Mouse (Mus musculus) heart, adult 8-10 months (tissue): ENCODE results near the gene Pde4d. TPM values are rescaled to one million over a fixed set of nuclear protein-coding genes. Genes with fewer than 3 reads are reported as not detected.

Source experiments
- DNase-seq: peaks from one replicate; pipeline ENCODE4 v3.0.0; 2022; ENCODE audit warnings: low spot score
- total RNA-seq, 4 experiments: library from RNA; stranded (reverse); gene quantifications; 2 replicates each; pipeline ENCODE4 v1.2.4; 2022

Gene Pde4d
- total RNA-seq, 4 experiments from 2014 or later, result 35.5 to 45.7 (median 42.5) TPM

DNA sequence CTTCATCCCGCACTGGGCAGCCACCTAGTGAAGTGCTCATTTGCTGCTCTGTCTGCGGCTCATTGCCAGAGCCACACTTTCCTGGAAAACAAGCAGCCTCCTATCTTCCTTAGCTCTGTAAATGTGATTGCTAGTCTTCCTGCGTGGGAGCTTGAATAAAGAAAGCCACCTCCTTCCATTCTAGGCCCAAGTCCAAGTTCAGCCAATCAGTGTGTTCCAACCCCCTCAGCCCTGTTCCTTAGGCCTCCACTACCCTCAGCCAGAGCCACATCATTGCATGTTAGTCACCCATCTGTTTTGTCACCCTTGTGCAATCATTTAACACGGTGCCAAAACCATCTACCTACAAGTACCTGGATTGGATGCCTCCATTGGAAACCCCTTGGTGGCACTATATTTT lies 786.3 kb downstream of the Pde4d start:
- peak; percentile 15 for DNase-seq

- no peak for DNase-seq
Observed at GRCm38 (mm10) chr13:109238670-109239069, 788.9 kb downstream of the Pde4d start.

DNA sequence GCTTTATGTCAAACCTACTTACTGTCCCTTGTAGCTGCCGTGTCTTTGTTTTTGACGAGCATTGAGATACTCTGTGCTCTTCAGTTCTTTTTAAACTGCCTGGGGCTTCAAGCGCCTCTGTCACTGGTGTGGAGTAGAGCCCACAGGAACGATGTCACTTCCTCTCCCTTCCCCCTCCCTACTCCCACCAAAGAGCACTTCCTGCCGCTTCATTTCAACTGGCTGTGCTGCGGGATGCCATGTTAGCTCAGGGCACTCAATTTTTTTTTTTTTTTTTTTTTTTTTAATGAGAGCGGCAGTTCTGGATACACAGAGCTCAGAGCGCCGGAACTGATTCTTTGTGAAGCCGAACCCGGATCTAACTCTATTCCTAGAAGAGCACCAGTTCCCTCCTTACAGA lies 789.5 kb downstream of the Pde4d start:
- peak; percentile 44 for DNase-seq

GRCm38 (mm10) chr13:109242456-109243050 lies 792.8 kb downstream of the Pde4d start:
- DNase-seq, result no peak

GRCm38 (mm10) chr13:109243160-109243559 lies 793.4 kb downstream of the Pde4d start:
- no peak for DNase-seq

GRCm38 (mm10) chr13:109247061-109247460 lies 797.3 kb downstream of the Pde4d start:
- DNase-seq, result no peak

- DNase-seq, result no peak
Observed at GRCm38 (mm10) chr13:109249315-109249714, 799.6 kb downstream of the Pde4d start.

- DNase-seq, result no peak
Observed at GRCm38 (mm10) chr13:109255634-109256033, 805.9 kb downstream of the Pde4d start.

- peak; percentile 38 for DNase-seq
Observed at GRCm38 (mm10) chr13:109260220-109260795, 810.6 kb downstream of the Pde4d start.

GRCm38 (mm10) chr13:109260796-109261516 lies 811.2 kb downstream of the Pde4d start:
- no peak for DNase-seq

- DNase-seq, result no peak
Observed at GRCm38 (mm10) chr13:109261642-109262220, 812.0 kb downstream of the Pde4d start.

- DNase-seq, result no peak
Observed at GRCm38 (mm10) chr13:109262501-109262900, 812.8 kb downstream of the Pde4d start.

DNA sequence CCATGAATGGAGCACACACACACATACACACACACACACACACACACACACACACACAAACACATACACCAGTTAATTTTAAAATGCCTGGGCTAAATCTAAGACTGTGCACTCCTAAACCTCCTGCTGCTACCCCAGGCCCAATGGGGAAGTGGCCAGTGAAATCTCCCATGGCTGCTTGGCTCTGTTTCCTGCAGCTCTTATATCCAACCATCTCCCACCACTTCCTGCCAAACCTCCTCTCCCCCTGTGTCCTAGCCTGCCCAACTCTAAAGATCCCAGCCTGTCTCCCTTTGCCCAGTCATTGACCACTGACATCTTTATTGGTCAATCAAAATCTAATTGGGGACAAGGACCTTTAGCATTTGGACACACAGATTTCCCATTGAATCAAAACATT lies 814.1 kb downstream of the Pde4d start:
- no peak for DNase-seq

DNA sequence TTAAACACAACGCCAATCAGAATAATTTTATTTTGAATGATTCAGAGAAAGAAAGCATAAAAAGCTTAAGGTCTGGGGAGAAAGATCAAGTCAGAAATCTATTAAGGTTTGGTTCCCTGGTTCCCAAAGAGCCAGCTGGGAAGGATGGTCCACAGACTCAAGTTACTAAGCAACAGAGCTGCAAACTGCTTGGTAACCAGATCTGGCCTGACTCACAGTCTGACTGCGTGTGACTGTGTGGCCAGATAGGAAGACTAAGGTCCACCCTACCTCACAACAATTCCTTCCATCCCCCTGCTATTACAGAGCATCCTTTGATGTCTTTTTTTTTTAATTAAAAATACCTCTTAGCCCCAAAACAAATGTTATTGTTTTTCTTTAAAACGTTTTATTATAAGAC lies 818.5 kb downstream of the Pde4d start:
- DNase-seq, result no peak

DNA sequence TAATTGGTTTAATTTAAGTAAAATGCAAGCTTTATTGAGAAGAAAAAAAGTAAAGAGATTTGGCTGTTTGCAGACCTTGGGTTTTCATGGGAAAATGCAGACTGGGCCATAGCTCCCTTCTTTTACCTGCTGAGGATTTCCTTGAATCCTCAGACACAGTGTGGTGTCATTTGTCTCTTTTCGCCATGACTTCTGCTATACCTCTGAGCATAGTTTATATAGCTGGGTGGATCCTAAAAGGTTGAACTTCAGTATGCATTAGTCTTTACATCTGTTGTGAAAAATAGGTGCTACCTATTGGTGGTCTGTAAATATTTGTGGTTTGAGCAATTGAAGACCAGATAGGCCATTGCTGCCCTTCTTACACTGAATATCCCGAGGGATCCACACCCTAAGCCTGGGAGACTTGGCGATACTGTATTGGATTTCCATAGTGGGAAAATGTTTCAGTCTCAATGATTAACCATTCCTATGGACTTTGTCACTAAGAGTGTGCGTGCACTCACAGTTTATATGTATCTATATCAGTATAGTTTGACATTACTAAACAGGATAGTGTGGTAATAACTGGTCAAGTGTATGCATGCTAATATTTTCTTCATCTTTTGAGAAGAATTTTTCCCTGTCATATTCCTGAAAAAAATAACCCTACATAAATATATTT lies 819.0 kb downstream of the Pde4d start:
- no peak for DNase-seq

DNA sequence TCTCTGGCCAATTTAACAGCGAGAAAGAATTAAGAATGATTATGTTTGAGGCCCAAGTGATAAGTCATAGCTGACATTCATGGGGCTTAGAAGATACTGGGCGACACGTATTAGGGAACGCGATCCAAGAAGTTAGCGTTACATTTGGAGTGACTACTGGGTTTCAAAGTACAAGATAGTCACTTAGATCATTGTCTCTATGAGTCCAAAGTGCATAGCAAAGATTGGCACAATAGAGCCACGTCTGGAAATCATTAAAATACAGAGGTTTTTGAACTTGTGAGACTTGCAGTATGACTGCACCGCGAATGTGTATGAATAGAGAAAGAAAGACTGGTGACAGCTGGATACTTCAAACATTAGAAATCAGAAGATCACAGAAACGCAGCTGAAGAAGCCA lies 825.1 kb downstream of the Pde4d start:
- DNase-seq, result no peak

DNA sequence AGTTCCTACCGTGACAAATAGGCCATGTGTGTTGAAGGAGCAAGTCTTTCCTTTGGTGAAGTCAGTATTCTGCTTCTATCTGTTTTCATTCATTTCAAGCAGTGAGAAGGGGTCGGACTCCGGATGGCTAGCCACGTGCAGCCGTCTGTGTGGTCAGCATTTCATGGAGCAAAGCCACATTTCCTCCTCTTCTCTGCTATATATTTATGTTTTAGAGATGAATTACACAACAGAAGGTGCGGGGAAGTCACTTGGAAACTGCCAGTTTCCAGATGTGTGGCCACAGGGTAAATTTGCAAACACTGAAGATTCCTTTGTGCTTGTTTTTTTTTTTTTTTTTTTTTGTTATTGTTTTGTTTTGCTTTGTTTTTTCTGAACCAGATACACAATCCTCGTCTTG lies 828.0 kb downstream of the Pde4d start:
- DNase-seq, result no peak

DNA sequence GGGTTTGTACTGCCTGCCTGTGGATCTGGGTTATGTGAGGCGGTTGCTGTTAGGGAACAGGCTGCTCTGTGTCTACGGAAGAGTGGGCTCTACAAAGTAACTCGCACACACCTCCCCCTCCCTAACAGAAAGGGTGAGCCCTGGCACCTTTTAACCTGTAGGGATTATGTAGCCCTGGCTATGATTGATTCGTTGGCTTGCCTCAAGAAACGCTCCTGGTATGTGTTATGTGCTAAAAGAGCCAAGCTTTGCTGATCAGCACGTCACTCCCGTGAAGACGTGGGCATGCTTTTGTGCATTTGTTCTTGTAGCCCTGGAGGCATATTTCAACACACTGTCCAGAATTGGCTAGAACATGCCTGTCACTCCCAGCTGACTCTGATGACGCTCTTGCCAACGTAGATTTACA lies 828.8 kb downstream of the Pde4d start:
- no peak for DNase-seq

- DNase-seq, result no peak
Observed at GRCm38 (mm10) chr13:109279211-109279610, 829.5 kb downstream of the Pde4d start.

- no peak for DNase-seq
Observed at GRCm38 (mm10) chr13:109280433-109280832, 830.7 kb downstream of the Pde4d start.

GRCm38 (mm10) chr13:109287465-109287864 lies 837.7 kb downstream of the Pde4d start:
- no peak for DNase-seq

DNA sequence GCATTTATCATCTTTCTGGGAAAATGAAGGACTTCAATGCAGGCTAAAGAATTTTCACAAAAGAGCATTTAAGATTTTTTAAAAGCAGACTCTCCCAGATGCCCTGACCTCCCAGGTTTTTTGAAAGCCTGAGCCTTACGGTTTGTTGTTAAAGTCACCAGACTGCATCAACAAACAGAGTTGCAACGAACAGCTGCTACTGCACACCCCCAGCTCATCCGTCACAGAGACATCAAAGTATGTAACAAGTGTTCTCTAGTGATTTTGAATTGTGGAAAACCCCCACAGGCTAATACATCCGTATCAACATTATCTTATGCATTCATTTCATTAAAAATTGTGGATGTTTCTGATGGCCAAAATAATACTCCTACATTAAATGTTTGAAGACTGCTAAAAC lies 841.2 kb downstream of the Pde4d start:
- DNase-seq, result no peak
